Mouse (Mus musculus): ENCODE results near the gene Gstp2. TPM values are rescaled to one million over a fixed set of nuclear protein-coding genes. Genes with fewer than 3 reads are reported as not detected.
"Not testable (repeated sequence)": the region's sequence is repeated elsewhere in the genome, so short reads cannot be mapped to it uniquely, and the experiment has no call there.

Gene Gstp2
- polyA plus RNA-seq, 1 experiment from 2014 or later: 1.3 TPM

DNA sequence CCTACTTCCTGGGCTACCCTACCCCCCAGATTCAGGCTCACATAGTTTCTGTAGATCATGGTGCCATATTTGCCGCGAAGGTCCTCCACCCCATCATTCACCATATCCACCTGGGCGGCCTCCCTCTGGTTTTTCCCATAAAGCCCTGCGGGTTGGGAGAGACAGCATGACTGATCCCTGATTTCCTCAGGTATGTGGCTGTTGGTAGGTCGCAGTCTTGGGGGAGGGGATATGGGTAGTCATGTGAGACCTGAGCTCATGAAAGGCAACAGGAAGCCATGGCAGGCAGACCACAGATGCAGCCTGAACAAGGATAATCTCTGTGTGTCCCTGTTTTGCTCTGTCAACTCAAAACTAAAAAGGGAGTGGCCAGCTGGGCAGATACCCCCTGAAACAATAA is 4.9 kb downstream of the Gstp2 start:
- H3K9ac ChIP-seq (replicated peaks); H3K27me3 ChIP-seq; H3K9me3 ChIP-seq; H3K36me3 ChIP-seq; H3K4me3 ChIP-seq; ATAC-seq (replicated peaks); H3K27ac ChIP-seq (replicated peaks); H3K4me2 ChIP-seq (replicated peaks): not testable (repeated sequence)
- H3K4me1 ChIP-seq: peaks cover 17% of the 10 kb centered on the region
- 87% methylated on average over 5 of the region's 5 CpGs for WGBS

DNA sequence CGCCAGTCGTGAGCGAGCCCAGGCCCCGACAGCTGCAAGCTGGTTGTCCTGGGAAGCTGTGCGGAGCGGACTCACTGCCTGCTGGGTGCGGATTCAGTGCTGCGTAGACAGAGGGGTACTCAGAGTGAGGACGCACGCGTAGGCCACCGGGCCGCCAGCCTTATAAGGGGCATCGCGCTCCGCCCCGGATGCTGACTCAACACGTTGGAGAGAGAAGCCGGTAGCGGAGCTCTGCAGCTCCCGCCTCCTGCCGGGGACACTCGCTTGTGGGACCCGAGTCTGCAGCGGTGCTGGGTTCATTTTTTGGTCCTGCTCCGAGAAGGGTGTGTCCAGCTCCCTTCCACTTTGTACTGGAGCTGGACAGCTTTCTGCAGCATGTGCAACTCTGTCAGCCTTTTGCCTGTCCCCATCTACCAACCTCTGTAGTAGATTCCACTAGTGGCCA is 8.0 kb downstream of the Gstp2 start, which contains the start of gene Gstp1:
TSS of gene Gstp1 (minus strand) at position 198 of the 445 bp plus-strand sequence.
- Histone ChIP-seq H3K4me3 (peak within 1 kb of the TSS; percentile 61), H3K4me2 (replicated peaks) (peak within 1 kb of the TSS; percentile 90), H3K4me1 (peaks cover 17% of the 10 kb centered on the region), H3K9me3 (no peaks in the 10 kb centered on the region), H3K36me3 (no peaks in the 10 kb centered on the region), H3K27me3 (no peaks in the 10 kb centered on the region), H3K9ac (replicated peaks) (peak within 1 kb of the TSS; percentile 62), H3K27ac (replicated peaks) (peak within 1 kb of the TSS; percentile 57)
- WGBS: under 1% methylated on average over 26 of the region's 26 CpGs
- ATAC-seq (replicated peaks): peak; percentile 85

GRCm38 (mm10) chr19:4037154-4037787 is 8.6 kb downstream of the Gstp2 start:
- WGBS: 19% methylated on average over 7 of the region's 8 CpGs
- peak; percentile 32 for ATAC-seq (replicated peaks)
- not testable (repeated sequence) for H3K36me3 ChIP-seq

GRCm38 (mm10) chr19:4036327-4037045 is 9.3 kb downstream of the Gstp2 start:
- no peak overlapping the region for H3K27ac ChIP-seq (replicated peaks)
- H3K4me1 ChIP-seq: peaks cover 17% of the 10 kb centered on the region
- H3K4me2 ChIP-seq (replicated peaks): no peak overlapping the region
- H3K36me3 ChIP-seq: no peaks in the 10 kb centered on the region
- H3K9me3 ChIP-seq: no peaks in the 10 kb centered on the region
- WGBS: 84% methylated on average over 12 of the region's 12 CpGs
- no peaks in the 10 kb centered on the region for H3K27me3 ChIP-seq
- no peak overlapping the region for H3K9ac ChIP-seq (replicated peaks)
- H3K4me3 ChIP-seq: no peak overlapping the region
- no peak for ATAC-seq (replicated peaks)

More at GRCm38 (mm10) chr19:4037154-4037787, 8.6 kb downstream of the Gstp2 start:
- peak overlapping the region; percentile 62 for H3K9ac ChIP-seq (replicated peaks)
- peak overlapping the region; percentile 61 for H3K4me3 ChIP-seq
- not testable (repeated sequence) for H3K27me3 ChIP-seq, H3K9me3 ChIP-seq
- peak overlapping the region; percentile 90 for H3K4me2 ChIP-seq (replicated peaks)
- H3K27ac ChIP-seq (replicated peaks): peak overlapping the region; percentile 57
- H3K4me1 ChIP-seq: peaks cover 17% of the 10 kb centered on the region

DNA sequence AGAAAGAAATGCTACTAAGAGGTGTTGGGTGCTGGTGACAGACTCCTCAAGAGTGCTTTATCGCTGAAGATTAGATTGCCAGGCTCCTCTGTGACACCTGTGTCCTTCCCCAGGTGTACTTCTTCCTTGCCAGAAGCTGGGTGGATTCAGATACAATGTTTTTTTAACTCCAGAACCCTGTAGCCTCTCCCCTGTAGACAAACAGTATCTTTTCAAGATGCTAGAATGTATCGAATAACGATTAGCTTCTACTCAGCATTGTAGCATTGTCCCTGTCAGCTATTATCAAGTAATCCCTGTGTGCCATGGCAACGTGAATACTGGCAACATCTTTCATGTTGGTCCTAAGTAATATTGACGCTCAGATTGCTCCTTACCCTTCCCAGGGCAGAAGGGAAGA is 12.1 kb downstream of the Gstp2 start:
- Histone ChIP-seq H3K4me2 (replicated peaks) (no peak overlapping the region), H3K27me3 (no peaks in the 10 kb centered on the region), H3K4me1 (peaks cover 17% of the 10 kb centered on the region), H3K4me3 (no peak overlapping the region), H3K9me3 (no peaks in the 10 kb centered on the region), H3K36me3 (no peaks in the 10 kb centered on the region), H3K9ac (replicated peaks) (no peak overlapping the region), H3K27ac (replicated peaks) (no peak overlapping the region)
- 51% methylated on average over 5 of the region's 5 CpGs for WGBS
- no peak for ATAC-seq (replicated peaks)

DNA sequence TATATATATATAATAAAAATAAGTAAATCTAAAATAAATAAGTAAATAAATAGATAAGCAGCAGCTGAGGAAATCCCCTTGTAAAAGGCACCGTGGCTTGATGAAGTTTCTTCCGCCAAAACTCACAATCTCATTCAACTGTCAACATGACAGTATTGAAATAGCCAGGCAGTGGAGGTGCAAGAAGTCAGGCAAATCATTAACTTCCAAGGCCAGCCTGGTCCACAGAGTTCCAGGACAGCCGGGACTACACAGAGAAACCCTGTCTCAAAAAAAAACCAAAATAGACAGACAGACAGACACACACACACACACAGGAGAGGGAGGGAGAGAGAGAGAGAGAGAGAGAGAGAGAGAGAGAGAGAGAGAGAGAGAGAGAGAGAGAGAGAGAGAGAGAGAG is 12.5 kb downstream of the Gstp2 start:
- H3K27ac ChIP-seq (replicated peaks): no peak overlapping the region
- 87% methylated on average over 3 of the region's 3 CpGs for WGBS
- no peak overlapping the region for H3K4me3 ChIP-seq
- H3K4me1 ChIP-seq: peaks cover 15% of the 10 kb centered on the region
- H3K36me3 ChIP-seq: no peaks in the 10 kb centered on the region
- no peak for ATAC-seq (replicated peaks)
- H3K4me2 ChIP-seq (replicated peaks): no peak overlapping the region
- H3K27me3 ChIP-seq: no peaks in the 10 kb centered on the region
- H3K9me3 ChIP-seq: no peaks in the 10 kb centered on the region
- no peak overlapping the region for H3K9ac ChIP-seq (replicated peaks)

- Histone ChIP-seq H3K4me3 (no peak overlapping the region), H3K4me2 (replicated peaks) (no peak overlapping the region), H3K9me3 (no peaks in the 10 kb centered on the region), H3K4me1 (peaks cover 10% of the 10 kb centered on the region), H3K27me3 (no peaks in the 10 kb centered on the region), H3K9ac (replicated peaks) (no peak overlapping the region), H3K36me3 (no peaks in the 10 kb centered on the region), H3K27ac (replicated peaks) (no peak overlapping the region)
- no peak for ATAC-seq (replicated peaks)
- 60% methylated on average over 7 of the region's 7 CpGs for WGBS
Observed at GRCm38 (mm10) chr19:4032668-4033067, 13.2 kb downstream of the Gstp2 start.

- ATAC-seq (replicated peaks): no peak
- Histone ChIP-seq H3K27me3 (no peaks in the 10 kb centered on the region), H3K9me3 (no peaks in the 10 kb centered on the region), H3K4me2 (replicated peaks) (no peak overlapping the region), H3K4me3 (no peak overlapping the region), H3K27ac (replicated peaks) (no peak overlapping the region), H3K9ac (replicated peaks) (no peak overlapping the region), H3K36me3 (no peaks in the 10 kb centered on the region), H3K4me1 (no peaks in the 10 kb centered on the region)
Observed at GRCm38 (mm10) chr19:4027576-4027975, 18.2 kb downstream of the Gstp2 start.

- H3K9ac ChIP-seq (replicated peaks): no peak overlapping the region
- no peak overlapping the region for H3K4me3 ChIP-seq
- no peak overlapping the region for H3K4me2 ChIP-seq (replicated peaks)
- no peak overlapping the region for H3K27ac ChIP-seq (replicated peaks)
- H3K36me3 ChIP-seq: no peaks in the 10 kb centered on the region
- H3K27me3 ChIP-seq: no peaks in the 10 kb centered on the region
- no peaks in the 10 kb centered on the region for H3K4me1 ChIP-seq
- no peak for ATAC-seq (replicated peaks)
- H3K9me3 ChIP-seq: no peaks in the 10 kb centered on the region
- WGBS: 78% methylated on average over 7 of the region's 7 CpGs
Observed at GRCm38 (mm10) chr19:4023185-4023584, 22.6 kb downstream of the Gstp2 start.

GRCm38 (mm10) chr19:4018743-4019583 is 26.9 kb downstream of the Gstp2 start:
- Histone ChIP-seq H3K36me3 (no peaks in the 10 kb centered on the region), H3K4me2 (replicated peaks) (no peak overlapping the region), H3K4me1 (no peaks in the 10 kb centered on the region), H3K9ac (replicated peaks) (no peak overlapping the region), H3K9me3 (no peaks in the 10 kb centered on the region), H3K27ac (replicated peaks) (no peak overlapping the region), H3K27me3 (no peaks in the 10 kb centered on the region), H3K4me3 (no peak overlapping the region)
- ATAC-seq (replicated peaks): peak; percentile 55
- WGBS: 26% methylated on average over 18 of the region's 18 CpGs

GRCm38 (mm10) chr19:4017921-4018587 is 27.8 kb downstream of the Gstp2 start:
- 61% methylated on average over 10 of the region's 10 CpGs for WGBS
- no peak for ATAC-seq (replicated peaks)
- Histone ChIP-seq H3K4me1 (0 out of 2 replicates have a peak, but pooled peaks cover under 1% of the 10 kb centered on the region), H3K9ac (replicated peaks) (no peak overlapping the region), H3K27ac (replicated peaks) (no peak overlapping the region), H3K9me3 (no peaks in the 10 kb centered on the region), H3K27me3 (no peaks in the 10 kb centered on the region), H3K36me3 (no peaks in the 10 kb centered on the region), H3K4me3 (no peak overlapping the region), H3K4me2 (replicated peaks) (no peak overlapping the region)
